Mouse (Mus musculus): ENCODE measurements around the gene Sowahb. TPM values are rescaled to one million over a fixed set of nuclear protein-coding genes. Genes with fewer than 3 reads are reported as not detected.

The Sowahb gene
- polyA plus RNA-seq, 1 experiment from 2014 or later, result 0.25 TPM

DNA sequence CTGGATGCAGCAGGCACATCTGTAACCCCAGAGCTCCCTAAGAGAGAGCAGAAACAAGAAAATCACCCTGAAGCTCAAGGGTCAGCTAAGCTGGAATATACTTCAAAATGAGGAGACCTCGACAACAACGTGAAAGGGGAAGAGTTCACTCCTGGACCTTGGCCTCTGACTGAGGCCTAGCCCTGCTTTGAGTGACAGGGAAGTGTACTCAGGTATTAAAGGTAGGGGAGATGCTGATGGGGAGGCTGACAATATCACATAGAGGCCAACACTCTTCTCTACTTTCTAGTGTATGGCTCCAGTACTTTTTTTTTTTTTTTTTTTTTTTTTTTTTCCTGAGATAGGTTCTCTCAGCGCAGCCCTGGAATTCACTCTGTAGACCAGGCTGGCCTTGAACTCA, 34.8 kb upstream of the Sowahb start:
- WGBS, result 84% methylated on average over 3 of the region's 3 CpGs
- Histone ChIP-seq H3K4me1 (replicated peaks; ENCODE audit: control insufficient read depth, insufficient read depth, low read length) (no peaks in the 10 kb centered on the region), H3K27me3 (ENCODE audit: control insufficient read depth, insufficient read depth, low read length) (no peaks in the 10 kb centered on the region), H3K36me3 (ENCODE audit: control insufficient read depth, insufficient read depth, low read length) (no peaks in the 10 kb centered on the region), H3K4me2 (replicated peaks; ENCODE audit: low read depth, low read length) (no peak overlapping the region), H3K9me3 (ENCODE audit: control insufficient read depth, low read length) (no peaks in the 10 kb centered on the region), H3K4me3 (ENCODE audit: low read depth, low read length) (no peak overlapping the region), H3K9ac (ENCODE audit: low read depth, low read length) (no peak overlapping the region), H3K27ac (ENCODE audit: low read depth, low read length) (no peak overlapping the region)
- DNase-seq (ENCODE audit: low spot score) (no peak), ATAC-seq (ENCODE audit: low FRiP score) (no peak)

DNA sequence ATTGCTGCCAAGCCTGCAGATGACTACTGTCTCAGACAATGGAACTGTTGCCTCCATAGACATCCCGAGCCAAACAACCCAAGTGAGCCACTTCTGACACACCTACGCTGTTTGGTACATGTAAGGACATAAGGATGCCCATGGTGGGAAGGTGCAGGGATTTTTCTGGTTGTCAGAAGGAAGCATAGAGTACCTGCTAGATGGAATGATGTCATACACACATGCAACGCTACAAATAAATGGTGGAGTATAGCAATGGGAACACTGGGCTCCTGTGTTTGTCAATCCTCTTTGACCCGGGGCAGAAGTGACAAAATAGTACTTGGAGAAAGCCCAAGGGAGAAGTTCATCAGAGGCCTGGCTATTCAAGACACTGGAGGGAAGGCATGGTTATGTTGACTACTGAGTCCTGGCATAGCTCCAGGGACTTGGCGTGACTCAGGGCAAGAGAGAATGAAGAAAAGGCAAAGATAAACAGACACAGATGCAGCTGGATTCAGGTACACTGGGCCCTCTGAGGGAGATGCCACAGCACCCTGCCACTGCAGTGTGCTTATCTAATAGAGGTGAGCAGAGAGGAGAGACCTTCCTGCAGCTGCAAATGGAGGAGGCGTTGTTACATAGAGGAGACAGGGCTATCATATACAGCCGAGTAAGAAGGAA, 33.0 kb upstream of the Sowahb start:
- Histone ChIP-seq H3K27ac (ENCODE audit: low read depth, low read length) (no peak overlapping the region), H3K4me1 (replicated peaks; ENCODE audit: control insufficient read depth, insufficient read depth, low read length) (no peaks in the 10 kb centered on the region), H3K36me3 (ENCODE audit: control insufficient read depth, insufficient read depth, low read length) (no peaks in the 10 kb centered on the region), H3K4me3 (ENCODE audit: low read depth, low read length) (no peak overlapping the region), H3K9ac (ENCODE audit: low read depth, low read length) (no peak overlapping the region), H3K27me3 (ENCODE audit: control insufficient read depth, insufficient read depth, low read length) (no peaks in the 10 kb centered on the region), H3K4me2 (replicated peaks; ENCODE audit: low read depth, low read length) (no peak overlapping the region), H3K9me3 (ENCODE audit: control insufficient read depth, low read length) (no peaks in the 10 kb centered on the region)
- no peak for DNase-seq (ENCODE audit: low spot score)
- 87% methylated on average over 7 of the region's 7 CpGs for WGBS
- no peak for ATAC-seq (ENCODE audit: low FRiP score)

GRCm38 (mm10) chr5:93060865-93061264, 16.0 kb upstream of the Sowahb start:
- H3K4me2 ChIP-seq (replicated peaks; ENCODE audit: low read depth, low read length), result no peak overlapping the region
- H3K9me3 ChIP-seq (ENCODE audit: control insufficient read depth, low read length), result no peaks in the 10 kb centered on the region
- no peaks in the 10 kb centered on the region for H3K27me3 ChIP-seq (ENCODE audit: control insufficient read depth, insufficient read depth, low read length)
- no peaks in the 10 kb centered on the region for H3K36me3 ChIP-seq (ENCODE audit: control insufficient read depth, insufficient read depth, low read length)
- no peak overlapping the region for H3K27ac ChIP-seq (ENCODE audit: low read depth, low read length)
- DNase-seq (ENCODE audit: low spot score), result no peak
- no peak overlapping the region for H3K4me3 ChIP-seq (ENCODE audit: low read depth, low read length)
- H3K9ac ChIP-seq (ENCODE audit: low read depth, low read length), result no peak overlapping the region
- no peak for ATAC-seq (ENCODE audit: low FRiP score)
- 91% methylated on average over 4 of the region's 4 CpGs for WGBS
- H3K4me1 ChIP-seq (replicated peaks; ENCODE audit: control insufficient read depth, insufficient read depth, low read length), result no peaks in the 10 kb centered on the region

GRCm38 (mm10) chr5:93053606-93054397, 9.0 kb upstream of the Sowahb start:
- 62% methylated on average over 8 of the region's 8 CpGs for WGBS
- Histone ChIP-seq H3K9ac (ENCODE audit: low read depth, low read length) (no peak overlapping the region), H3K4me1 (replicated peaks; ENCODE audit: control insufficient read depth, insufficient read depth, low read length) (no peaks in the 10 kb centered on the region), H3K27me3 (ENCODE audit: control insufficient read depth, insufficient read depth, low read length) (no peaks in the 10 kb centered on the region), H3K27ac (ENCODE audit: low read depth, low read length) (no peak overlapping the region), H3K4me3 (ENCODE audit: low read depth, low read length) (no peak overlapping the region), H3K9me3 (ENCODE audit: control insufficient read depth, low read length) (no peaks in the 10 kb centered on the region), H3K4me2 (replicated peaks; ENCODE audit: low read depth, low read length) (no peak overlapping the region), H3K36me3 (ENCODE audit: control insufficient read depth, insufficient read depth, low read length) (no peaks in the 10 kb centered on the region)
- DNase-seq (ENCODE audit: low spot score) (no peak), ATAC-seq (ENCODE audit: low FRiP score) (no peak)

- Histone ChIP-seq H3K9me3 (ENCODE audit: control insufficient read depth, low read length) (no peaks in the 10 kb centered on the region), H3K36me3 (ENCODE audit: control insufficient read depth, insufficient read depth, low read length) (no peaks in the 10 kb centered on the region), H3K4me1 (replicated peaks; ENCODE audit: control insufficient read depth, insufficient read depth, low read length) (no peaks in the 10 kb centered on the region), H3K27me3 (ENCODE audit: control insufficient read depth, insufficient read depth, low read length) (peaks cover 5% of the 10 kb centered on the region), H3K27ac (ENCODE audit: low read depth, low read length) (no peak overlapping the region), H3K4me3 (ENCODE audit: low read depth, low read length) (no peak overlapping the region), H3K9ac (ENCODE audit: low read depth, low read length) (no peak overlapping the region), H3K4me2 (replicated peaks; ENCODE audit: low read depth, low read length) (no peak overlapping the region)
- WGBS, result 87% methylated on average over 9 of the region's 9 CpGs
- no peak for ATAC-seq (ENCODE audit: low FRiP score)
- DNase-seq (ENCODE audit: low spot score), result no peak
Observed at GRCm38 (mm10) chr5:93051951-93052350, 7.1 kb upstream of the Sowahb start.

GRCm38 (mm10) chr5:93051041-93051440, 6.2 kb upstream of the Sowahb start:
- Histone ChIP-seq H3K9me3 (ENCODE audit: control insufficient read depth, low read length) (no peaks in the 10 kb centered on the region), H3K27me3 (ENCODE audit: control insufficient read depth, insufficient read depth, low read length) (peaks cover 14% of the 10 kb centered on the region), H3K4me1 (replicated peaks; ENCODE audit: control insufficient read depth, insufficient read depth, low read length) (no peaks in the 10 kb centered on the region), H3K4me2 (replicated peaks; ENCODE audit: low read depth, low read length) (no peak overlapping the region), H3K4me3 (ENCODE audit: low read depth, low read length) (no peak overlapping the region), H3K36me3 (ENCODE audit: control insufficient read depth, insufficient read depth, low read length) (no peaks in the 10 kb centered on the region), H3K9ac (ENCODE audit: low read depth, low read length) (no peak overlapping the region), H3K27ac (ENCODE audit: low read depth, low read length) (no peak overlapping the region)
- WGBS, result 52% methylated on average over 5 of the region's 5 CpGs
- DNase-seq (ENCODE audit: low spot score) (no peak), ATAC-seq (ENCODE audit: low FRiP score) (no peak)

DNA sequence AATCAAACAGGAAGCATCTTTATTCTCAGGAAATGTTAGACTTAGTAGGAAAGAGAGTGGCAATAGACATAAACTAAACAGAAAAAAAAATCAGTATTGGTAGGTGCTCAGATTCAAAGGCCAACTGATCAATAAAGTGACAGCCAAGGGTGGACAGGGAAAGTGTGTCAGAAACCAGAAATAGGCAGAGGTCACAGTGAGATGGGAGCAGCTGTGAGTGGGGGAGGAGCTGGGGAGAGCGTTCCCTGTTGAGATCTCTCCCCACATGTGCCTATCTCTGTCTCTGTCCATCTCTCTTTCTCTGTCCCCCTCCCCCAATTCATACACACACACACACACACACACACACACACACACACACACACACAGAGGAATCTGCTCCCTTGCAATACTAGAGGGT, 5.1 kb upstream of the Sowahb start:
- ATAC-seq (ENCODE audit: low FRiP score), result no peak
- no peak for DNase-seq (ENCODE audit: low spot score)
- no peaks in the 10 kb centered on the region for H3K9me3 ChIP-seq (ENCODE audit: control insufficient read depth, low read length)
- H3K4me1 ChIP-seq (replicated peaks; ENCODE audit: control insufficient read depth, insufficient read depth, low read length), result peaks cover 2% of the 10 kb centered on the region; the same call in 1 of the 2 replicates
- H3K27ac ChIP-seq (ENCODE audit: low read depth, low read length), result no peak overlapping the region
- H3K4me3 ChIP-seq (ENCODE audit: low read depth, low read length), result no peak overlapping the region
- no peak overlapping the region for H3K4me2 ChIP-seq (replicated peaks; ENCODE audit: low read depth, low read length)
- H3K36me3 ChIP-seq (ENCODE audit: control insufficient read depth, insufficient read depth, low read length), result no peaks in the 10 kb centered on the region
- 80% methylated on average over 1 of the region's 1 CpGs for WGBS
- H3K9ac ChIP-seq (ENCODE audit: low read depth, low read length), result no peak overlapping the region
- H3K27me3 ChIP-seq (ENCODE audit: control insufficient read depth, insufficient read depth, low read length), result peaks cover 24% of the 10 kb centered on the region

GRCm38 (mm10) chr5:93048481-93049240, 3.8 kb upstream of the Sowahb start:
- peaks cover 37% of the 10 kb centered on the region for H3K27me3 ChIP-seq (ENCODE audit: control insufficient read depth, insufficient read depth, low read length)
- H3K36me3 ChIP-seq (ENCODE audit: control insufficient read depth, insufficient read depth, low read length), result no peaks in the 10 kb centered on the region
- H3K27ac ChIP-seq (ENCODE audit: low read depth, low read length), result no peak overlapping the region
- no peak overlapping the region for H3K4me2 ChIP-seq (replicated peaks; ENCODE audit: low read depth, low read length)
- no peaks in the 10 kb centered on the region for H3K9me3 ChIP-seq (ENCODE audit: control insufficient read depth, low read length)
- peaks cover 8% of the 10 kb centered on the region; the same call in 1 of the 2 replicates for H3K4me1 ChIP-seq (replicated peaks; ENCODE audit: control insufficient read depth, insufficient read depth, low read length)
- H3K9ac ChIP-seq (ENCODE audit: low read depth, low read length), result no peak overlapping the region
- ATAC-seq (ENCODE audit: low FRiP score) (no peak), DNase-seq (ENCODE audit: low spot score) (no peak)
- WGBS, result 63% methylated on average over 13 of the region's 13 CpGs
- no peak overlapping the region for H3K4me3 ChIP-seq (ENCODE audit: low read depth, low read length)
